Mouse (Mus musculus) liver, adult 2 months (tissue): ENCODE results near the gene Ano6. TPM values are rescaled to one million over a fixed set of nuclear protein-coding genes. Genes with fewer than 3 reads are reported as not detected.

Source experiments
- DNase-seq: peaks from one replicate; pipeline ENCODE4 v3.0.0-alpha.2; 2011; ENCODE audit warnings: low read depth, low spot score; ENCODE audit errors: extremely low read depth
- H3K27ac ChIP-seq: fragments of 200-500 bp; replicated peaks from 2 replicates; pipeline ENCODE4 v1.5.1; 2012; ENCODE audit warnings: low read depth, mild to moderate bottlenecking, control low read depth, inconsistent platforms, low read length; ENCODE audit not compliant: insufficient read depth
- H3K27me3 ChIP-seq: fragments of 200-500 bp; 2 replicates; pipeline ENCODE4 v1.6.1; 2012; ENCODE audit warnings: mild to moderate bottlenecking, moderate library complexity, low read length, inconsistent platforms; ENCODE audit not compliant: control insufficient read depth, insufficient read depth
- H3K36me3 ChIP-seq: fragments of 200-500 bp; 2 replicates; pipeline ENCODE4 v1.6.1; 2012; ENCODE audit warnings: low read length, inconsistent platforms; ENCODE audit not compliant: control insufficient read depth, insufficient read depth
- H3K4me1 ChIP-seq: fragments of 200-500 bp; 2 replicates; pipeline ENCODE4 v1.6.1; 2011; ENCODE audit warnings: low read length; ENCODE audit not compliant: control insufficient read depth, insufficient read depth
- H3K4me3 ChIP-seq: fragments of 200-500 bp; 2 replicates; pipeline ENCODE4 v1.5.1; 2011; ENCODE audit warnings: low read depth, mild to moderate bottlenecking, control low read depth, low read length, moderate library complexity; ENCODE audit not compliant: insufficient read depth
- H3K79me2 ChIP-seq: fragments of 200-500 bp; 2 replicates; pipeline ENCODE4 v1.6.1; 2012; ENCODE audit warnings: inconsistent platforms, mild to moderate bottlenecking, low read length, moderate library complexity; ENCODE audit not compliant: control insufficient read depth, insufficient read depth
- H3K9ac ChIP-seq: fragments of 200-500 bp; 2 replicates; pipeline ENCODE4 v1.6.1; 2012; ENCODE audit warnings: low read depth, mild to moderate bottlenecking, control low read depth, inconsistent platforms, low read length
- CTCF ChIP-seq: fragments of 200-500 bp; IDR thresholded peaks from 2 replicates; pipeline ENCODE4 v1.5.1; 2011; ENCODE audit warnings: low read depth, low read length, control low read depth
- POLR2A ChIP-seq: fragments of 200-500 bp; IDR thresholded peaks from 2 replicates; pipeline ENCODE4 v1.6.1; 2011; ENCODE audit warnings: low read length, control low read depth; ENCODE audit not compliant: insufficient read depth; ENCODE audit errors: extremely low read depth
- WGBS: fragments of 180-500 bp; shearing (Covaris S2); methylation state at CpG from one replicate; pipeline ENCODE4 v1.1.7; 2018; 5-methylcytosine and 5-hydroxymethylcytosine counted together
- polyA plus RNA-seq: library from polyadenylated mRNA; depleted of rRNA; stranded (reverse); fragments of >200 nt; gene quantifications from 2 replicates; pipeline ENCODE4 v1.2.3, GENCODE M21; 2012
- total RNA-seq: library from RNA; depleted of rRNA; stranded (reverse); fragments of >200 nt; gene quantifications from 2 replicates; pipeline ENCODE4 v1.2.3, GENCODE M21; 2014

The Ano6 gene
- total and polyA plus RNA-seq, 2 experiments, result 3.3 to 4.1 TPM

- 40% methylated on average over 12 of the region's 12 CpGs for WGBS
- H3K79me2 ChIP-seq, result no peaks in the 10 kb centered on the region
Measured at GRCm38 (mm10) chr15:95762661-95763303, 27.9 kb upstream of the Ano6 start.

GRCm38 (mm10) chr15:95763464-95763863 lies 27.2 kb upstream of the Ano6 start:
- no peaks in the 10 kb centered on the region for H3K79me2 ChIP-seq
- no peak overlapping the region for H3K4me3 ChIP-seq
- 0 out of 2 replicates have a peak, but pooled peaks cover 2% of the 10 kb centered on the region for H3K4me1 ChIP-seq
- no peaks in the 10 kb centered on the region for H3K36me3 ChIP-seq
- WGBS, result 60% methylated on average over 6 of the region's 6 CpGs
- H3K9ac ChIP-seq, result no peak overlapping the region
- no peak overlapping the region for H3K27ac ChIP-seq
- no peaks in the 10 kb centered on the region for H3K27me3 ChIP-seq
- DNase-seq, result no peak
- TF ChIP-seq CTCF (no peak), POLR2A (no peak)

More at GRCm38 (mm10) chr15:95762661-95763303, 27.9 kb upstream of the Ano6 start:
- Histone ChIP-seq H3K4me3 (no peak overlapping the region), H3K27me3 (no peaks in the 10 kb centered on the region), H3K9ac (no peak overlapping the region), H3K27ac (no peak overlapping the region), H3K4me1 (0 out of 2 replicates have a peak, but pooled peaks cover 2% of the 10 kb centered on the region), H3K36me3 (no peaks in the 10 kb centered on the region)
- DNase-seq, result peak; percentile 42
- TF ChIP-seq CTCF, result peak; percentile 93
- TF ChIP-seq POLR2A, result no peak

GRCm38 (mm10) chr15:95765271-95765670 lies 25.4 kb upstream of the Ano6 start:
- Histone ChIP-seq H3K9ac (no peak overlapping the region), H3K4me3 (no peak overlapping the region), H3K4me1 (0 out of 2 replicates have a peak, but pooled peaks cover 2% of the 10 kb centered on the region), H3K27ac (no peak overlapping the region), H3K36me3 (no peaks in the 10 kb centered on the region), H3K27me3 (no peaks in the 10 kb centered on the region), H3K79me2 (no peaks in the 10 kb centered on the region)
- WGBS, result 89% methylated on average over 8 of the region's 8 CpGs
- no peak for DNase-seq
- TF ChIP-seq POLR2A, result no peak

GRCm38 (mm10) chr15:95765936-95766335 lies 24.7 kb upstream of the Ano6 start:
- Histone ChIP-seq H3K79me2 (no peaks in the 10 kb centered on the region), H3K27me3 (no peaks in the 10 kb centered on the region), H3K4me3 (no peak overlapping the region), H3K36me3 (no peaks in the 10 kb centered on the region), H3K27ac (no peak overlapping the region), H3K4me1 (0 out of 2 replicates have a peak, but pooled peaks cover 2% of the 10 kb centered on the region), H3K9ac (no peak overlapping the region)
- WGBS, result 91% methylated on average over 6 of the region's 6 CpGs
- no peak for TF ChIP-seq CTCF
- TF ChIP-seq POLR2A, result no peak
- DNase-seq, result no peak

- 54% methylated on average over 7 of the region's 7 CpGs for WGBS
- H3K9ac ChIP-seq, result no peak overlapping the region
- no peaks in the 10 kb centered on the region for H3K36me3 ChIP-seq
- DNase-seq, result peak; percentile 85
- no peaks in the 10 kb centered on the region for H3K79me2 ChIP-seq
- 0 out of 2 replicates have a peak, but pooled peaks cover 2% of the 10 kb centered on the region for H3K4me1 ChIP-seq
- TF ChIP-seq CTCF (peak; percentile 55), POLR2A (no peak)
- H3K27me3 ChIP-seq, result no peaks in the 10 kb centered on the region
- H3K4me3 ChIP-seq, result no peak overlapping the region
- no peak overlapping the region for H3K27ac ChIP-seq
Measured at GRCm38 (mm10) chr15:95767825-95768224, 22.8 kb upstream of the Ano6 start.

GRCm38 (mm10) chr15:95768703-95769102 lies 21.9 kb upstream of the Ano6 start:
- H3K36me3 ChIP-seq, result no peaks in the 10 kb centered on the region
- no peaks in the 10 kb centered on the region for H3K79me2 ChIP-seq
- TF ChIP-seq CTCF (no peak), POLR2A (no peak)
- no peak overlapping the region for H3K4me3 ChIP-seq
- 89% methylated on average over 5 of the region's 5 CpGs for WGBS
- H3K27me3 ChIP-seq, result no peaks in the 10 kb centered on the region
- DNase-seq, result no peak
- H3K4me1 ChIP-seq, result 0 out of 2 replicates have a peak, but pooled peaks cover 2% of the 10 kb centered on the region
- no peak overlapping the region for H3K9ac ChIP-seq
- H3K27ac ChIP-seq, result no peak overlapping the region
